Mouse (Mus musculus): ENCODE results near the gene Serpinb1a.

DNA sequence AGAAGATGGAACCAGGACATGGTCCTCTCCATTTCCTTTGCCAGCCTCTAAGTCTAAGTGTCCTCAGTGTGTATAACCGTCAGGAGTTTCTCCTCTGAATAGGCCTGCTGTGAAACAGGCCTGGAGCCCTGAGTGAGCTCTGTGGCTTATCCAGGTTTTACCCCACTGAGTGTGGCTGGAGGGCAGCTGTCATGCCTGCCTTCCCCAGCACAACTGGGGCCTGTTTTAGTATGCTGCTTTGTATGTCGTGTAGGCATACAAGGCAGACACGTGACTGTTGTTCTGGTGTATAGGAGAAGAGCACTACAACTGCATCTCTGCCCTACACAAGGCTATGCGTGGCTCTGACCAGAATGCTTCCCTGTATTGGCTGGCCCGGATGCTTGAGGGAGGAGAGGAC, 31.1 kb downstream of the Serpinb1a start:
- TF ChIP-seq GATA1 (IDR thresholded peaks at IDR 0.05; ENCODE audit: borderline replicate concordance, low read length): no peak
- no peak for TF ChIP-seq FLI1 (IDR thresholded peaks at IDR 0.05; ENCODE audit: low read length)

Measured in megakaryocyte, embryonic 14.5 days (primary cell).